Mouse (Mus musculus) embryonic stem cell, embryonic (primary cell): Measurements from ENCODE around the gene Wdr31.

Source experiments
- CTCF ChIA-PET, 4 experiments: fragments of 300-600 bp in 2 of 4; fragments of 350-600 bp in 2 of 4; sonication (Branson Sonifier 250); formaldehyde crosslinking; loops; one replicate each; lab custom pipeline; 2022; ENCODE audit warnings: inconsistent platforms in 2 of 4; lab: Charles Lee
- POLR2A ChIA-PET, 4 experiments: fragments of 300-600 bp in 2 of 4; fragments of 350-600 bp in 2 of 4; sonication (Branson Sonifier 250); formaldehyde crosslinking; loops; one replicate each; lab custom pipeline; 2022; ENCODE audit warnings: antibody characterized with exemption in 4 of 4, inconsistent platforms in 1 of 4; lab: Charles Lee

Wdr31 gene

DNA sequence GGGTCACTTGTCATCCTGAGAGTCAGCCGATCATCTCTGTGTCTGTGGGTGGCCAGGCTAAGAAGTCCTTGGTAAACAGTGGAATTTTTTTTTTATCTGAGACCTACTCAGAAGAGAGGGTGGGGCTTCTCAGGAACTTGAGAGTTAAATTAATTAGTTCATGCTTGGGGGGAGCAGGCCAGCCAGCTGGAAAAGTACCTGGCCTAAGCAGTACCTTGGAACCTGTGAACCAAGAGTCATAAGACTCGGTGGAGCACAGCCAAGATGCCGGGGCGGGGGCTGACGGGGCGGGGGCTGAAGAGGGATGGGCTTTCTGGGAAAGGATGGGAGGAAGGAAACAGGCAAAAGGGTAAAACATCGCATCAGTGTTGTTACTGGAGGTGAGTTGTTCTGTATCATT is 32.8 kb downstream of the Wdr31 start:
- ChIA-PET POLR2A (interaction anchor here in 1 of 4 experiments (0.8 kb wide), 1 partner anchor 77 kb away, joined by 3 read pairs; no protein-coding TSS in a partner anchor), CTCF (interaction anchor here in 1 of 4 experiments (0.6 kb wide), 1 partner anchor 27 kb away, joined by 3 read pairs; no protein-coding TSS in a partner anchor)

DNA sequence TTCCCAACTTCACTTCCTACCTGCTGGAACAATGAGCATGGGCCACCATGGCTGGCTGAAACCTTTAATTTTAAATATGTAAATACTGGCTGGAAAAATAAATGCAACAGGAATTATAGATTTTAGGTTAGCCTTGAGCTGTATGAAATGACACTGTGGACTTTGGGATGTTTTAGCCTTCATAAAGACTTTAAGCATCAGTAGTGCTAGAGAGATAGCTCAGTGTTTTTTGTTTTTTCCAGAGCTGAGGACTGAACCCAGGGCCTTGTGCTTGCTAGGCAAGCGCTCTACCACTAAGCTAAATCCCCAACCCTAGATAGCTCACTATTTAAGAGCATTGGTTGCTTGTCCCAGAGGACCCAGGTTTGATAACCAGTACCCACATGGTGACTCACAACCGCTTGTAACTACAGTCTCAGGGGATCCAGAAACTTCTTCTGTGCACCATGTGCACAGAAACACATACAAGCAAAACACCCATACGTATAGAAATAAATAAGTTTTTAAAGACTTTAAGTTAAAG is 33.4 kb downstream of the Wdr31 start:
- POLR2A ChIA-PET: interaction anchor here in 1 of 4 experiments (0.8 kb wide), 1 partner anchor 76 kb away, joined by 3 read pairs; no protein-coding TSS in a partner anchor

GRCm38 (mm10) chr4:62435081-62435480 is 35.6 kb downstream of the Wdr31 start, which contains the start of gene Rnf183:
Rnf183 (minus strand) TSS chr4:62435252.
- POLR2A ChIA-PET: interaction anchor here in 3 of 4 experiments (0.7 to 1.8 kb wide), 5 partner anchors 20 to 75 kb away, joined by 3 to 16 read pairs (median 6); partner anchors contain the start of genes Cdc26 (in 1 of the 3), Fkbp15 (in 1 of the 3), Prpf4 (in 1 of the 3) and Slc31a1 (in 1 of the 3)
- CTCF ChIA-PET: interaction anchor here in 1 of 4 experiments (1.7 kb wide), 1 partner anchor 20 kb away, joined by 3 read pairs; no protein-coding TSS in a partner anchor

More for the DNA sequence above, 33.4 kb downstream of the Wdr31 start:
- CTCF ChIA-PET: no interaction called here

- ChIA-PET CTCF (interaction anchor here in 1 of 4 experiments (0.6 to 1.7 kb wide), 4 partner anchors 13 to 74 kb away, joined by 3 to 4 read pairs (median 3); partner anchors contain the start of genes Fkbp15 and Slc31a1), POLR2A (interaction anchor here in 3 of 4 experiments (0.8 to 1.8 kb wide), 7 partner anchors 25 to 91 kb away, joined by 3 to 16 read pairs (median 6); partner anchors contain the start of genes Cdc26 (in 2 of the 3), Fkbp15 (in 2 of the 3), Prpf4 (in 2 of the 3) and Slc31a1 (in 2 of the 3))
Measured at GRCm38 (mm10) chr4:62433939-62434870, 36.5 kb downstream of the Wdr31 start.

DNA sequence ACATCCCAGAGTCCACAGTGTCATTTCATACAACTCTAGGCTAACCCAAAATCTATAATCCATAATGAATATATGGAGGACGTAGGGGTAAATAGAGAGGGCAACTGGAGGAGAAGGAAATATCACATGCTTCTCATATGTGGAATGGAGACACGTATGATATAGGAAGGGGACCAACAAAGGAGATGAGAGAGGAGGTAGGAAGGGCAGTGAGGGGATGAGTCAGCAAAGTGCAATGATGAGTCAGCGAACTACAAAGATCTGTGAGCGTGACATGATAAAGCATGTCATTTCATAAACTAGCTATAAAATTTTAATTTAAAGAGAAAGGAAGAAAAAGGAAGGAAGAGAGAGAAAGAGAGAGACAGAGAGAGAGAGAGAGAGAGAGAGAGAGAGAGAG is 39.2 kb downstream of the Wdr31 start:
- CTCF ChIA-PET: no interaction called here

GRCm38 (mm10) chr4:62430678-62431077 is 40.0 kb downstream of the Wdr31 start:
- ChIA-PET CTCF (no interaction called here), POLR2A (interaction anchor here in 3 of 4 experiments (0.8 to 14.4 kb wide), 6 partner anchors 10 to 124 kb away, joined by 3 to 126 read pairs (median 4); partner anchors contain the start of genes Cdc26 (in 1 of the 3), Fkbp15 (in 1 of the 3), Prpf4 (in 1 of the 3) and Slc31a1 (in 1 of the 3))

More for the DNA sequence above, 39.2 kb downstream of the Wdr31 start:
- POLR2A ChIA-PET: interaction anchor here in 2 of 4 experiments (0.6 to 14.4 kb wide), 3 partner anchors 23 to 420 kb away, joined by 3 to 126 read pairs (median 4); partner anchors contain the start of genes Cdc26 (in 1 of the 2) and Prpf4 (in 1 of the 2)

DNA sequence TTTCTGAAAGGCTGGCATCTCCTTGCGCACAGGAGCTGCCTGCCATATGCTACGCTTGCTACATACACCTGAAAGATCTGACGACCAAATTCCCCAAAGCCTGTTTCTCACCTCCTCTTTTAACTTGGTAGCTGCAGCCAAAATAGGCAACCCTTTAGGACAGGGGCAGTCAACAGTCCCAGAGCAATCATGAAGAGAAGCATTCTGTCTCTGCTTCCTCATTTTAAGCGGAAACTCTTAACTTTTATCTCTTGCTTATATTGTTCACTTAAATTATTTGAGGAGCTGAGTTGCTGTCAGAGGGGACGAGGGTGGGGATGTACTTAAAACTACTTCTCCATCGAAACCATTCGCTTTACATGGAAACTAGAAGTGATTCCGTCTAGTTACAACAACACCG is 41.1 kb downstream of the Wdr31 start:
- CTCF ChIA-PET: no interaction called here
- POLR2A ChIA-PET: interaction anchor here in 3 of 4 experiments (0.6 to 14.4 kb wide), 6 partner anchors 11 to 69 kb away, joined by 4 to 126 read pairs (median 10); partner anchors contain the start of genes Cdc26 (in 2 of the 3), Prpf4 (in 2 of the 3), Fkbp15 (in 1 of the 3) and Slc31a1 (in 1 of the 3)

GRCm38 (mm10) chr4:62427978-62428758 is 42.5 kb downstream of the Wdr31 start:
- POLR2A ChIA-PET: interaction anchor here in 3 of 4 experiments (0.6 to 14.4 kb wide), 8 partner anchors 9 to 101 kb away, joined by 3 to 126 read pairs (median 6); partner anchors contain the start of genes Cdc26 (in 2 of the 3), Fkbp15 (in 2 of the 3), Prpf4 (in 2 of the 3) and Slc31a1 (in 2 of the 3)
- CTCF ChIA-PET: interaction anchor here in 3 of 4 experiments (0.6 to 0.8 kb wide), 5 partner anchors 21 to 224 kb away, joined by 3 to 7 read pairs (median 5); no protein-coding TSS in a partner anchor

DNA sequence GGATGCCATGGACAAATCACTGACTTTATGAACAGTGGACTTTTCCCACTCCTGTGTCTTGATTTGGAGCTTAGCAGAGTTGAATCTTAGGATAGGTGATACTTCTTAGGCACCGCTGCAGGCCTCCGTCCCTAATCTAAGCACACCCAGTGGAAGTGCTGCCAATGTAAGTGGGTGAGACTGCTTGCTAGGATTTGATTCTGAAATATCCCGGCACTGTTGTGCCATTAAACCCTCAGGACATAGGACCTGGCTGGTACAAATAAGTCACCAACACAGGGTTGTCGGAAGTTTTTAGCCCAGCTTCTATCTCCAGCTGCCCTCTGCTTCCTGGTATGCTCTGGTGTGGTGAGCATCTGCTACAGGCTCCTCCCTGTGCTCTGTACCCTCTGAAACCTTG is 44.8 kb downstream of the Wdr31 start:
- ChIA-PET CTCF (interaction anchor here in 1 of 4 experiments (0.7 kb wide), 1 partner anchor 338 kb away, joined by 6 read pairs; no protein-coding TSS in a partner anchor), POLR2A (interaction anchor here in 1 of 4 experiments (0.6 to 14.4 kb wide), 5 partner anchors 10 to 122 kb away, joined by 3 to 126 read pairs (median 4); partner anchors contain the start of genes Cdc26 and Prpf4)

GRCm38 (mm10) chr4:62419091-62419490 is 51.6 kb downstream of the Wdr31 start:
- POLR2A ChIA-PET: interaction anchor here in 1 of 4 experiments (1.0 to 14.4 kb wide), 2 partner anchors 11 kb away, joined by 5 to 126 read pairs; partner anchors contain the start of genes Cdc26 and Prpf4
- CTCF ChIA-PET: no interaction called here

GRCm38 (mm10) chr4:62418448-62418847 is 52.2 kb downstream of the Wdr31 start:
- POLR2A ChIA-PET: interaction anchor here in 1 of 4 experiments (1.0 to 14.4 kb wide), 3 partner anchors 10 to 11 kb away, joined by 5 to 126 read pairs (median 18); partner anchors contain the start of genes Cdc26 and Prpf4
- CTCF ChIA-PET: no interaction called here

GRCm38 (mm10) chr4:62411606-62412005 is 59.1 kb downstream of the Wdr31 start:
- CTCF ChIA-PET: no interaction called here
- POLR2A ChIA-PET: interaction anchor here in 3 of 4 experiments (0.5 to 8.8 kb wide), 7 partner anchors 9 to 59 kb away, joined by 3 to 126 read pairs (median 4); partner anchors contain the start of genes Fkbp15 (in 2 of the 3), Slc31a1 (in 2 of the 3) and Wdr31 (in 1 of the 3)

DNA sequence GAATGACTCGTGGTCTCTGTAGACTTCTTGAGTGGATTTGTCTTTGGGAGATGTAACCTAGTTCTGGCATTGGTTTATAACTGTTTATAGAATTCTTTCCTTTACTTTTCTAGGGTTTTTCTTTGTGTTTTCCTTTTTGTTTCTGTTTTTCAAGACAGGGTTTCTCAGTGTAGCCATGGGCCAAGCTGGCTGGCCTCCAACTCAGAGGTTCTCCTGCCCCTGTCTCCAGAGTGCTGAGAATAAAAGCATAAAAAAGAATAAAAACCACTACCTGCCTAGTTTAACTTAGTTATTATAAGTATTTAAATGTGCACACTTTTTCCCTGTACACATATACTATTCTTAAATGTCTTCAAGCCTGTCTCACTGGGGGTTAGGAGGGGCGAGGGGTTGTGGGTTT is 60.4 kb downstream of the Wdr31 start:
- ChIA-PET CTCF (no interaction called here), POLR2A (interaction anchor here in 2 of 4 experiments (0.6 to 8.8 kb wide), 15 partner anchors 11 to 202 kb away, joined by 3 to 126 read pairs (median 6); partner anchors contain the start of genes Fkbp15 (in 2 of the 2), Slc31a1 (in 2 of the 2) and Rnf183 (in 1 of the 2))

GRCm38 (mm10) chr4:62409615-62410014 is 61.1 kb downstream of the Wdr31 start:
- ChIA-PET CTCF (interaction anchor here in 1 of 4 experiments (0.6 to 1.1 kb wide), 2 partner anchors 11 to 17 kb away, joined by 3 read pairs; no protein-coding TSS in a partner anchor), POLR2A (interaction anchor here (0.6 to 8.8 kb wide), 37 partner anchors 8 to 201 kb away, joined by 3 to 126 read pairs (median 6); partner anchors contain the start of genes Fkbp15 (in 3 of the 4), Slc31a1 (in 3 of the 4), 4933430I17Rik (in 1 of the 4) and Alad (in 1 of the 4))

DNA sequence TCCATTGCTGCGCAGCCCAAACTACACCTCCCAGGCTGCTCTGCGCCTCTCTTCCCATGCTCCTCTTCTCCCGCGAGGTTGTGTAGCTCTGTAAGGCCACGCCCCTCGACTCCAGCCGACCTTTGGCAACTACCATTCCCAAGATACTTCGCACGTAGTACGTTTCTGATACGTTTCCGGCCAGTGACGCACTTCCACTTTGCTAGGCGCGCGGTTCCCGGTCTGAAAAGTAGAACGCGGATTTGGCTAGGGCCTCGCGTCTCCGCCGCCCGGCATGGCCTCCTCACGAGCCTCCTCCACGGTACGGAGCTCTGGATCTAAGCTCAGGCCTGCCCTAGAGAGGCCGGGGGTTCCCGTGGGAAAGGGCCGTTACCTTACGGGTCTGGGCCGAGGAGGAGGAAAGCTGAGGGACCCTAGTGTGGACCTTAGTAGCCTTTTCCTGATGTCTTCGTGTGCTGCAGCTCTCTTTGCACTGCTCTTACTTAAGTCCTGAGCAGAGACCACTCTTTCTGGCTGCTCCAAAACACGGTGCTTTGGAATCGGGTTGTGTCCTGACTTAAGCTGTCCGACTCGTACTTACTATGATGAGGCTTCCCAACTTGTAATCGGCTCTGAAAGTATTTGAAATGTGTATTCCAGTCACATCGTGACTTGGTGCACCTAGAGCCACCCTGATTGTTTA is 62.0 kb downstream of the Wdr31 start, which contains the start of the genes Cdc26 and Prpf4:
Gene Cdc26, minus strand, starts transcription at position 42 of the 682 bp plus-strand sequence.
Gene Prpf4, plus strand, starts transcription at position 197 of the 682 bp plus-strand sequence.
- POLR2A ChIA-PET: interaction anchor here (0.6 to 8.8 kb wide), 82 partner anchors 9 to 319 kb away, joined by 3 to 126 read pairs (median 4); partner anchors contain the start of genes 4933430I17Rik (in 4 of the 4), Pole3 (in 4 of the 4), Fkbp15 (in 3 of the 4) and Slc31a1 (in 3 of the 4)
- CTCF ChIA-PET: interaction anchor here in 3 of 4 experiments (0.6 to 1.9 kb wide), 8 partner anchors 12 to 355 kb away, joined by 3 to 4 read pairs (median 4); partner anchors contain the start of genes Fkbp15 (in 1 of the 3) and Slc31a1 (in 1 of the 3)
